Mouse (Mus musculus): ENCODE data around the gene Mettl24. TPM values are rescaled to one million over a fixed set of nuclear protein-coding genes. Genes with fewer than 3 reads are reported as not detected.

Gene Mettl24
- polyA plus RNA-seq, 1 experiment, result 0.34 TPM

- no peak overlapping the region for H3K4me3 ChIP-seq
- no peaks in the 10 kb centered on the region for H3K27me3 ChIP-seq (ENCODE audit: control insufficient read depth, insufficient read depth, insufficient read length)
- TF ChIP-seq MAX (IDR thresholded peaks at IDR 0.05; ENCODE audit: low read depth), result no peak
- TF ChIP-seq REST (IDR thresholded peaks at IDR 0.05; ENCODE audit: insufficient read depth, insufficient read length), result no peak
- TF ChIP-seq E2F4 (IDR thresholded peaks at IDR 0.05; ENCODE audit: insufficient read depth), result no peak
- no peak for TF ChIP-seq SRF (IDR thresholded peaks at IDR 0.05; ENCODE audit: control insufficient read depth, insufficient read length, low read depth)
- no peak for TF ChIP-seq USF1 (IDR thresholded peaks at IDR 0.05; ENCODE audit: low read depth)
- no peak for TF ChIP-seq MYOG (IDR thresholded peaks at IDR 0.05; ENCODE audit: control insufficient read depth in 1 of 3, insufficient read depth in 1 of 3, insufficient read length in 2 of 3, low read depth in 2 of 3)
- no peak for TF ChIP-seq POLR2A (IDR thresholded peaks at IDR 0.05; ENCODE audit: insufficient read length, low read depth)
- TF ChIP-seq TCF12 (IDR thresholded peaks at IDR 0.05; ENCODE audit: insufficient read depth, poor library complexity, severe bottlenecking), result no peak
- TF ChIP-seq CEBPB (IDR thresholded peaks at IDR 0.05; ENCODE audit: insufficient read depth, poor library complexity, severe bottlenecking), result no peak
- no peak for TF ChIP-seq TCF3 (IDR thresholded peaks at IDR 0.05; ENCODE audit: insufficient read length, low read depth)
- TF ChIP-seq POLR2AphosphoS2 (IDR thresholded peaks at IDR 0.05; ENCODE audit: insufficient read length, low read depth), result no peak
- TF ChIP-seq MYOD1 (IDR thresholded peaks at IDR 0.05; ENCODE audit: control insufficient read depth in 1 of 3, insufficient read length in 2 of 3, low read depth in 2 of 3), result no peak
- no peaks in the 10 kb centered on the region for H3K36me3 ChIP-seq (ENCODE audit: control insufficient read depth, insufficient read depth)
- H3K79me2 ChIP-seq (ENCODE audit: control insufficient read depth, insufficient read depth), result no peaks in the 10 kb centered on the region
- no peak overlapping the region for H3K4me2 ChIP-seq (ENCODE audit: low read depth)
- no peak overlapping the region for H3ac ChIP-seq (ENCODE audit: control insufficient read depth, insufficient read length)
These were observed 57.6 kb downstream of the Mettl24 start for GRCm38 (mm10) chr10:40740696-40741095.

DNA sequence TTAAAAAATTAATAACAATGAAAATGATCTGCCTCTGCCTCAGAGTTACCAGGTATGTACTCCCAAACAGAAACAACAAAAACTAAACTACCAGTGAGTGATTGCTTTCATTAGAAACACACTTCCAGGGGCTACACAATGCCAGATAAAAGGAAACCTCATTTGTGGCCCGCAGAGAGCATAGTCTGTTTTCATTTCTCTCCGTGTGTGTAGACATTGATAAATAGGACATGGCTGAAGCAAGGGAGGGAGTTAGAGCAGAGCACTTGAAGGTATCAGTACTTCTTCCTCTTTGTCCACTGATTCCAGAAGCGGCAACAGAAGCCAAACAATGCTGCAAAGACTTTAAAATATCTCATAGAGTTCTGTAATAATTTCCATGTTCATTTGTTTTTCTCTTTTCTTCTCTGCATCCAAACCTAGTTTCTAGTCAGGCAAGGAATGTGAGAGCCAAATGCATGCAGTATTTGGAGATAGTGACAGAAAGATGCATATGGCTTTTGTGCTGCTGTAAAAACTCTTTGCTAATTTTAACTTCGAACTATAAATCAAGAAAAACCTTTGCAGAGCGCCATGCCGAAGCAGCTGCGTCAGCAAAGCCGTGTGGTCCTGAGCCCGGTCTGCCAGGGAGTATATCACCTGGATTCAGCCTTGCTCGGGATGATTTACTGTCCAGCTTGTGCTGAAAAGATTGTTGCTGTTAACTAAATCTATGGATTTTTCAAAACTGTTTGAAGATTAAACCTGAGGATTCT, 67.4 kb downstream of the Mettl24 start:
- Histone ChIP-seq H3K27me3 (ENCODE audit: control insufficient read depth, insufficient read depth, insufficient read length) (no peaks in the 10 kb centered on the region), H3K79me2 (ENCODE audit: control insufficient read depth, insufficient read depth) (no peaks in the 10 kb centered on the region), H3K36me3 (ENCODE audit: control insufficient read depth, insufficient read depth) (no peaks in the 10 kb centered on the region), H3K4me2 (ENCODE audit: low read depth) (no peak overlapping the region), H3K4me3 (no peak overlapping the region), H3ac (ENCODE audit: control insufficient read depth, insufficient read length) (no peak overlapping the region)
- TF ChIP-seq TCF3 (IDR thresholded peaks at IDR 0.05; ENCODE audit: insufficient read length, low read depth) (no peak), E2F4 (IDR thresholded peaks at IDR 0.05; ENCODE audit: insufficient read depth) (no peak), REST (IDR thresholded peaks at IDR 0.05; ENCODE audit: insufficient read depth, insufficient read length) (no peak)

DNA sequence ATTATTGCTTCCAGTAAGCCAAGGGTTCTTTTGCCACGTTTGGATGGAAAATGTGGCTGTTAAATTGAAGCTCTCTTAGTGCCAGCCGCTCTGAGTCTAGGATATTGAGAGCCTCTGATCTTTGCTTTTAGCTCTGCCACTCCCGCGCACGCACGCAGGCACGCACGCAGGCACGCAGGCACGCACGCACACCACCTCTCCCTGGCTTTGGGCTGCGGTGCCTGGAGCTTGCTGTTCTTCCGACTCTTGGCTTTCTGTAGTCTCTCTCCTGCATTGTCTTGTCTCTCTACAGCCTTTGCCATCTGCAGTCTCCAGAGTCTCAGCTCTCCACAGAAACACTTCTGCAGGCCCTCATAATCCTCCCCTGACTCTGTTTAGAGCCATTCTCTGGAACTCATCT, 68.1 kb downstream of the Mettl24 start:
- no peak overlapping the region for H3K4me3 ChIP-seq
- H3K36me3 ChIP-seq (ENCODE audit: control insufficient read depth, insufficient read depth), result no peaks in the 10 kb centered on the region
- H3K4me2 ChIP-seq (ENCODE audit: low read depth), result no peak overlapping the region
- H3ac ChIP-seq (ENCODE audit: control insufficient read depth, insufficient read length), result no peak overlapping the region
- no peak for TF ChIP-seq CEBPB (IDR thresholded peaks at IDR 0.05; ENCODE audit: insufficient read depth, poor library complexity, severe bottlenecking)
- TF ChIP-seq MYOG (IDR thresholded peaks at IDR 0.05; ENCODE audit: control insufficient read depth in 1 of 3, insufficient read depth in 1 of 3, insufficient read length in 2 of 3, low read depth in 2 of 3), result no peak
- TF ChIP-seq TCF12 (IDR thresholded peaks at IDR 0.05; ENCODE audit: insufficient read depth, poor library complexity, severe bottlenecking), result no peak
- TF ChIP-seq POLR2A (IDR thresholded peaks at IDR 0.05; ENCODE audit: insufficient read length, low read depth), result no peak
- TF ChIP-seq SRF (IDR thresholded peaks at IDR 0.05; ENCODE audit: control insufficient read depth, insufficient read length, low read depth), result no peak
- no peak for TF ChIP-seq REST (IDR thresholded peaks at IDR 0.05; ENCODE audit: insufficient read depth, insufficient read length)
- no peak for TF ChIP-seq POLR2AphosphoS2 (IDR thresholded peaks at IDR 0.05; ENCODE audit: insufficient read length, low read depth)
- TF ChIP-seq MYOD1 (IDR thresholded peaks at IDR 0.05; ENCODE audit: control insufficient read depth in 1 of 3, insufficient read length in 2 of 3, low read depth in 2 of 3), result no peak
- TF ChIP-seq USF1 (IDR thresholded peaks at IDR 0.05; ENCODE audit: low read depth), result no peak
- TF ChIP-seq E2F4 (IDR thresholded peaks at IDR 0.05; ENCODE audit: insufficient read depth), result no peak
- no peak for TF ChIP-seq TCF3 (IDR thresholded peaks at IDR 0.05; ENCODE audit: insufficient read length, low read depth)
- TF ChIP-seq MAX (IDR thresholded peaks at IDR 0.05; ENCODE audit: low read depth), result no peak
- H3K79me2 ChIP-seq (ENCODE audit: control insufficient read depth, insufficient read depth), result no peaks in the 10 kb centered on the region
- H3K27me3 ChIP-seq (ENCODE audit: control insufficient read depth, insufficient read depth, insufficient read length), result no peaks in the 10 kb centered on the region

GRCm38 (mm10) chr10:40753036-40753435, 70.0 kb downstream of the Mettl24 start:
- H3K4me2 ChIP-seq (ENCODE audit: low read depth), result no peak overlapping the region
- H3K27me3 ChIP-seq (ENCODE audit: control insufficient read depth, insufficient read depth, insufficient read length), result no peaks in the 10 kb centered on the region
- no peak overlapping the region for H3K4me3 ChIP-seq
- no peak overlapping the region for H3ac ChIP-seq (ENCODE audit: control insufficient read depth, insufficient read length)
- H3K36me3 ChIP-seq (ENCODE audit: control insufficient read depth, insufficient read depth), result no peaks in the 10 kb centered on the region
- H3K79me2 ChIP-seq (ENCODE audit: control insufficient read depth, insufficient read depth), result no peaks in the 10 kb centered on the region
- no peak for TF ChIP-seq TCF3 (IDR thresholded peaks at IDR 0.05; ENCODE audit: insufficient read length, low read depth)
- no peak for TF ChIP-seq CEBPB (IDR thresholded peaks at IDR 0.05; ENCODE audit: insufficient read depth, poor library complexity, severe bottlenecking)
- TF ChIP-seq POLR2AphosphoS2 (IDR thresholded peaks at IDR 0.05; ENCODE audit: insufficient read length, low read depth), result no peak
- TF ChIP-seq REST (IDR thresholded peaks at IDR 0.05; ENCODE audit: insufficient read depth, insufficient read length), result no peak
- TF ChIP-seq E2F4 (IDR thresholded peaks at IDR 0.05; ENCODE audit: insufficient read depth), result no peak
- TF ChIP-seq POLR2A (IDR thresholded peaks at IDR 0.05; ENCODE audit: insufficient read length, low read depth), result no peak
- no peak for TF ChIP-seq MAX (IDR thresholded peaks at IDR 0.05; ENCODE audit: low read depth)
- no peak for TF ChIP-seq MYOG (IDR thresholded peaks at IDR 0.05; ENCODE audit: control insufficient read depth in 1 of 3, insufficient read depth in 1 of 3, insufficient read length in 2 of 3, low read depth in 2 of 3)
- no peak for TF ChIP-seq MYOD1 (IDR thresholded peaks at IDR 0.05; ENCODE audit: control insufficient read depth in 1 of 3, insufficient read length in 2 of 3, low read depth in 2 of 3)
- TF ChIP-seq TCF12 (IDR thresholded peaks at IDR 0.05; ENCODE audit: insufficient read depth, poor library complexity, severe bottlenecking), result no peak
- no peak for TF ChIP-seq USF1 (IDR thresholded peaks at IDR 0.05; ENCODE audit: low read depth)
- no peak for TF ChIP-seq SRF (IDR thresholded peaks at IDR 0.05; ENCODE audit: control insufficient read depth, insufficient read length, low read depth)

Measured in myocyte (in vitro differentiated cells).